Mouse (Mus musculus) stomach, postnatal 0 days (tissue): ENCODE results near the gene Tdrkh.

Experiments
- CTCF ChIP-seq: IDR thresholded peaks from 2 replicates; pipeline ENCODE4 v1.5.1; 2016; ENCODE audit warnings: antibody characterized with exemption, low read depth, mild to moderate bottlenecking, moderate library complexity
- EP300 ChIP-seq: optimal IDR thresholded peaks from 2 replicates; pipeline ENCODE3; 2016; ENCODE audit warnings: antibody characterized with exemption

DNA sequence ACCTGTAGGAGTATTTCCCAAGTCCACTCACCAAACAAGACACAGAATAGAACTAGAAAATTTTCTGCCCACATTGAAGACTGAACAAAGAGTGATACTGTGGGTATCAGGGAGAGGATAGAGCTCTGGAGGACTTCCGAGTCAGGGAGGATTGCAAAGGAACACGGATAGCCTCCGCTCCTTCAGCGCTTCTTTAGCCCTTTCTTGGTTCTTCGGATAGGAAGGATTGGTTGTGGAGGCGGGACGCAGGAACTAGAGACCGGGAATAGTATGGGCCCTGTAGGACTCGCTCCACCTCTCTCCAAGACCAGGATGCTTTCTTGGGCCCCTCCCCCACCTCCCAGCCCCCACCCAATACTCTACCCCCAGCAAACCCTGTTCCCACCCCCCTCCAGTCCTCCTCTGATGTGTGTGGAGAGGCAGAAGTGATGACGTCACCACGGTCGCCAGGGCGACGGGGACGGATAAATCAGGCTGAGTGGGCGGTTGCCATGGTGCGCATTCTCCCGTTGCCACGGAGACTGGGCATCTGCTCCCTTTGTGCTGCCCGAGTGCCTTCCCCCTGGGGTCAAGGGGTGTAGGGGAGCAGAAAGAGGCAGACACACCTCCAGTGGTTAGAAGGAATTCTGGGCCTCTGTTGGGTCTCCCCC, 70.8 kb downstream of the Tdrkh start:
- TF ChIP-seq CTCF = no peak
- TF ChIP-seq EP300 = no peak
